Mouse (Mus musculus) spleen, adult 2 months (tissue): ENCODE results near the gene Fbxo42.

Experiments used
- CTCF ChIP-seq: fragments of 200-500 bp; IDR thresholded peaks from 2 replicates; pipeline ENCODE4 v1.5.1; 2011; ENCODE audit warnings: mild to moderate bottlenecking, inconsistent platforms; ENCODE audit not compliant: insufficient read depth, insufficient read length, insufficient replicate concordance; ENCODE audit errors: extremely low read depth
- POLR2A ChIP-seq: fragments of 200-500 bp; IDR thresholded peaks from 2 replicates; pipeline ENCODE4 v1.6.1; 2011; ENCODE audit warnings: low read depth, low read length, inconsistent platforms

- no peak for TF ChIP-seq POLR2A
- TF ChIP-seq CTCF = no peak
Observed at GRCm38 (mm10) chr4:141163729-141164128, 16.0 kb downstream of the Fbxo42 start.
